24 mouse cellular contexts compared by ENCODE assay signal in genomic region chr2:62454991-62455390, GRCm38 (mm10). TPM values are rescaled to one million over a fixed set of nuclear protein-coding genes. Genes with fewer than 3 reads are reported as not detected.
"Had no signal": no experiment of that assay in that cellular context is flagged by ENCODE, and none has a peak within 500 bp of the region (broad histone marks: within the 10 kb centered on the region; RNA-seq: fewer than 3 reads in every experiment).

No protein-coding gene starts in this region.

- H3K4me3 ChIP-seq: liver, embryonic 12.5 days; liver, embryonic 15.5 days; lung, embryonic 15.5 days; megakaryocyte, embryonic 14.5 days; midbrain, embryonic 10.5 days; midbrain, embryonic 13.5 days; myocyte; neural tube, embryonic 13.5 days had no signal

- H3K27ac ChIP-seq: liver, embryonic 12.5 days; liver, embryonic 15.5 days; lung, embryonic 15.5 days; midbrain, embryonic 10.5 days; midbrain, embryonic 13.5 days; neural tube, embryonic 13.5 days had no signal

- DNase-seq: kidney, adult 18-20 months; kidney, adult 9 months; kidney, postnatal 14 days; kidney, postnatal 4 days; lung, adult 18-20 months; lung, postnatal 10 days; lung, postnatal 36 days; right cerebral cortex, postnatal 25 days; spleen, adult 18-20 months; thymus, adult 2 months; thymus, postnatal 14 days; thymus, postnatal 4 days had no signal

RNA-seq across cellular contexts. Expression of gene Gcg, which starts 28.5 kb away (rescaled TPM):
- total RNA-seq: layer of hippocampus, adult 18-20 months; left cerebral cortex, postnatal 25 days; monocyte, adult 5-6 weeks; neutrophil, adult 5-6 weeks had no signal
